Mouse (Mus musculus) heart, embryonic 12.5 days (tissue): ENCODE data around the gene Zfp444. TPM values are rescaled to one million over a fixed set of nuclear protein-coding genes. Genes with fewer than 3 reads are reported as not detected.
A peak's percentile ranks its signal among the peaks of the same experiment; 100 is the strongest.

Experiments used
- ATAC-seq: fragments of 200-750 bp; cut with Nextera tagmentation; 2 replicates; pipeline ENCODE4 v1.8.0; 2017; ENCODE audit warnings: moderate TSS enrichment, moderate library complexity; ENCODE audit not compliant: insufficient number of reproducible peaks, low FRiP score
- H3K27ac ChIP-seq: fragments of 300-500 bp; sonication (generic); 2 replicates; pipeline ENCODE4 v1.5.1; 2016; ENCODE audit warnings: mild to moderate bottlenecking, moderate library complexity; ENCODE audit not compliant: poor library complexity, severe bottlenecking
- H3K27me3 ChIP-seq: fragments of 300-500 bp; sonication (generic); replicated peaks from 2 replicates; pipeline ENCODE4 v1.6.1; 2016; ENCODE audit warnings: mild to moderate bottlenecking, moderate library complexity
- H3K36me3 ChIP-seq: fragments of 300-500 bp; sonication (generic); 2 replicates; pipeline ENCODE4 v1.6.1; 2016; ENCODE audit warnings: mild to moderate bottlenecking, moderate library complexity
- H3K4me1 ChIP-seq: fragments of 300-500 bp; sonication (generic); replicated peaks from 2 replicates; pipeline ENCODE4 v1.6.1; 2016; ENCODE audit warnings: mild to moderate bottlenecking
- H3K4me2 ChIP-seq: fragments of 300-500 bp; sonication (generic); 2 replicates; pipeline ENCODE4 v1.6.1; 2016; ENCODE audit warnings: mild to moderate bottlenecking, moderate library complexity
- H3K4me3 ChIP-seq: fragments of 300-500 bp; sonication (generic); 2 replicates; pipeline ENCODE4 v1.5.1; 2016; ENCODE audit warnings: mild to moderate bottlenecking
- H3K9ac ChIP-seq: fragments of 300-500 bp; sonication (generic); 2 replicates; pipeline ENCODE4 v1.6.1; 2016; ENCODE audit warnings: mild to moderate bottlenecking, moderate library complexity
- H3K9me3 ChIP-seq: fragments of 300-500 bp; sonication (generic); replicated peaks from 2 replicates; pipeline ENCODE4 v1.6.1; 2016; ENCODE audit warnings: mild to moderate bottlenecking, moderate library complexity
- WGBS: fragments of 180-500 bp; shearing (Covaris S2); methylation state at CpG from one replicate; pipeline ENCODE4 v1.1.7; 2016; 5-methylcytosine and 5-hydroxymethylcytosine counted together
- polyA plus RNA-seq: library from polyadenylated mRNA; unstranded; fragments of >200 nt; fragmentation: Nextera tagmentation; extraction: Ambion mirVana; gene quantifications from 2 replicates; pipeline ENCODE4 v1.2.1, GENCODE M21; 2016

Zfp444 gene
- polyA plus RNA-seq, 1 experiment from 2014 or later: 30.2 TPM

- Histone ChIP-seq H3K4me2 (no peak overlapping the region), H3K36me3 (no peaks in the 10 kb centered on the region), H3K27ac (peak overlapping the region; percentile 60), H3K4me1 (peaks cover 79% of the 10 kb centered on the region), H3K9me3 (no peaks in the 10 kb centered on the region), H3K9ac (peak overlapping the region; percentile 39; the same call in 1 of the 2 replicates), H3K4me3 (no peak overlapping the region), H3K27me3 (no peaks in the 10 kb centered on the region)
- WGBS: 72% methylated on average over 5 of the region's 5 CpGs
- ATAC-seq: no peak
These were observed 24.3 kb upstream of the Zfp444 start for GRCm38 (mm10) chr7:6147688-6148087.

GRCm38 (mm10) chr7:6151266-6151665 lies 20.8 kb upstream of the Zfp444 start:
- Histone ChIP-seq H3K36me3 (no peaks in the 10 kb centered on the region), H3K4me1 (peaks cover 69% of the 10 kb centered on the region), H3K4me3 (no peak overlapping the region), H3K27ac (no peak overlapping the region), H3K9me3 (no peaks in the 10 kb centered on the region), H3K4me2 (no peak overlapping the region), H3K9ac (no peak overlapping the region), H3K27me3 (no peaks in the 10 kb centered on the region)
- no peak for ATAC-seq
- WGBS: 68% methylated on average over 1 of the region's 1 CpGs

GRCm38 (mm10) chr7:6152036-6152435 lies 20.0 kb upstream of the Zfp444 start:
- Histone ChIP-seq H3K9me3 (no peaks in the 10 kb centered on the region), H3K4me1 (peaks cover 66% of the 10 kb centered on the region), H3K36me3 (no peaks in the 10 kb centered on the region), H3K9ac (no peak overlapping the region), H3K27me3 (no peaks in the 10 kb centered on the region), H3K27ac (no peak overlapping the region), H3K4me3 (no peak overlapping the region), H3K4me2 (no peak overlapping the region)
- ATAC-seq: no peak
- WGBS: 83% methylated on average over 3 of the region's 3 CpGs

GRCm38 (mm10) chr7:6153131-6153530 lies 18.9 kb upstream of the Zfp444 start:
- Histone ChIP-seq H3K27me3 (no peaks in the 10 kb centered on the region), H3K4me3 (no peak overlapping the region), H3K36me3 (no peaks in the 10 kb centered on the region), H3K9me3 (no peaks in the 10 kb centered on the region), H3K27ac (no peak overlapping the region), H3K9ac (0 out of 2 replicates have a peak overlapping the region, but pooled peaks have one; percentile 12), H3K4me1 (peaks cover 55% of the 10 kb centered on the region), H3K4me2 (no peak overlapping the region)
- ATAC-seq: no peak
- 87% methylated on average over 3 of the region's 3 CpGs for WGBS

- Histone ChIP-seq H3K9me3 (no peaks in the 10 kb centered on the region), H3K9ac (peak overlapping the region; percentile 97), H3K4me2 (peak overlapping the region; percentile 76), H3K27me3 (no peaks in the 10 kb centered on the region), H3K36me3 (no peaks in the 10 kb centered on the region), H3K4me3 (peak overlapping the region; percentile 81), H3K4me1 (peaks cover 45% of the 10 kb centered on the region), H3K27ac (peak overlapping the region; percentile 95)
- no peak for ATAC-seq
- WGBS: 55% methylated on average over 5 of the region's 5 CpGs
These were observed 17.9 kb upstream of the Zfp444 start for GRCm38 (mm10) chr7:6154164-6154563.

- Histone ChIP-seq H3K4me3 (peak overlapping the region; percentile 81), H3K9ac (peak overlapping the region; percentile 97), H3K9me3 (no peaks in the 10 kb centered on the region), H3K4me1 (peaks cover 43% of the 10 kb centered on the region), H3K27ac (peak overlapping the region; percentile 95), H3K27me3 (no peaks in the 10 kb centered on the region), H3K4me2 (peak overlapping the region; percentile 76), H3K36me3 (no peaks in the 10 kb centered on the region)
- peak; percentile 83 for ATAC-seq
- under 1% methylated on average over 82 of the region's 85 CpGs for WGBS
These were observed 16.8 kb upstream of the Zfp444 start for GRCm38 (mm10) chr7:6155031-6155872.

- Histone ChIP-seq H3K9ac (peak within 1 kb of the TSS; percentile 97), H3K9me3 (no peaks in the 10 kb centered on the region), H3K27ac (peak within 1 kb of the TSS; percentile 95), H3K4me2 (peak within 1 kb of the TSS; percentile 76), H3K4me3 (peak within 1 kb of the TSS; percentile 81), H3K4me1 (peaks cover 41% of the 10 kb centered on the region), H3K27me3 (no peaks in the 10 kb centered on the region), H3K36me3 (no peaks in the 10 kb centered on the region)
- ATAC-seq: peak; percentile 95
- WGBS: under 1% methylated on average over 53 of the region's 54 CpGs
These were observed 16.1 kb upstream of the Zfp444 start, which contains the start of gene Zfp787 for GRCm38 (mm10) chr7:6155901-6156411. Gene Zfp787, minus strand, starts transcription at chr7:6155997.

- Histone ChIP-seq H3K4me2 (peak overlapping the region; percentile 61), H3K27me3 (no peaks in the 10 kb centered on the region), H3K27ac (no peak overlapping the region), H3K4me3 (peak overlapping the region; percentile 81), H3K36me3 (no peaks in the 10 kb centered on the region), H3K4me1 (peaks cover 32% of the 10 kb centered on the region), H3K9ac (peak overlapping the region; percentile 54), H3K9me3 (no peaks in the 10 kb centered on the region)
- WGBS: 45% methylated on average over 9 of the region's 9 CpGs
- no peak for ATAC-seq
These were observed 15.0 kb upstream of the Zfp444 start for GRCm38 (mm10) chr7:6156901-6157472.

GRCm38 (mm10) chr7:6157479-6157878 lies 14.5 kb upstream of the Zfp444 start:
- Histone ChIP-seq H3K4me1 (peaks cover 28% of the 10 kb centered on the region), H3K27ac (no peak overlapping the region), H3K27me3 (no peaks in the 10 kb centered on the region), H3K9ac (no peak overlapping the region), H3K9me3 (no peaks in the 10 kb centered on the region), H3K4me2 (no peak overlapping the region), H3K4me3 (no peak overlapping the region), H3K36me3 (no peaks in the 10 kb centered on the region)
- WGBS: 38% methylated on average over 1 of the region's 1 CpGs
- ATAC-seq: no peak

- no peak overlapping the region for H3K27ac ChIP-seq
- H3K4me1 ChIP-seq: peaks cover 8% of the 10 kb centered on the region
- WGBS: 83% methylated on average over 3 of the region's 3 CpGs
- no peak overlapping the region for H3K9ac ChIP-seq
- ATAC-seq: no peak
- H3K27me3 ChIP-seq: no peaks in the 10 kb centered on the region; the same call in 1 of the 2 replicates
- no peak overlapping the region for H3K4me2 ChIP-seq
- H3K4me3 ChIP-seq: no peak overlapping the region
- H3K36me3 ChIP-seq: no peaks in the 10 kb centered on the region
- H3K9me3 ChIP-seq: no peaks in the 10 kb centered on the region
These were observed 12.4 kb upstream of the Zfp444 start for GRCm38 (mm10) chr7:6159604-6160003.

- peaks cover 4% of the 10 kb centered on the region for H3K4me1 ChIP-seq
- ATAC-seq: no peak
- no peaks in the 10 kb centered on the region for H3K9me3 ChIP-seq
- H3K36me3 ChIP-seq: no peaks in the 10 kb centered on the region
- H3K27ac ChIP-seq: no peak overlapping the region
- H3K27me3 ChIP-seq: no peaks in the 10 kb centered on the region; the same call in 1 of the 2 replicates
- no peak overlapping the region for H3K4me2 ChIP-seq
- 51% methylated on average over 3 of the region's 3 CpGs for WGBS
- no peak overlapping the region for H3K4me3 ChIP-seq
- no peak overlapping the region for H3K9ac ChIP-seq
These were observed 10.5 kb upstream of the Zfp444 start for GRCm38 (mm10) chr7:6161541-6161940.
